Mouse (Mus musculus) kidney, adult 2 months (tissue): ENCODE results near the gene Hrct1. TPM values are rescaled to one million over a fixed set of nuclear protein-coding genes. Genes with fewer than 3 reads are reported as not detected.
A peak's percentile ranks its signal among the peaks of the same experiment; 100 is the strongest.

ENCODE experiments used
- DNase-seq: peaks from one replicate; pipeline ENCODE4 v3.0.0; 2021
- H3K27ac ChIP-seq: fragments of 200-500 bp; 2 replicates; pipeline ENCODE4 v1.5.1; 2012; ENCODE audit warnings: low read depth, low read length, control low read depth, inconsistent platforms; ENCODE audit not compliant: insufficient read depth
- H3K27me3 ChIP-seq: fragments of 200-500 bp; replicated peaks from 2 replicates; pipeline ENCODE4 v1.6.1; 2012; ENCODE audit warnings: mild to moderate bottlenecking, moderate library complexity, low read length, inconsistent platforms; ENCODE audit not compliant: control insufficient read depth, insufficient read depth
- H3K36me3 ChIP-seq: fragments of 200-500 bp; 2 replicates; pipeline ENCODE4 v1.6.1; 2012; ENCODE audit warnings: mild to moderate bottlenecking, moderate library complexity, low read length, inconsistent platforms; ENCODE audit not compliant: control insufficient read depth, insufficient read depth
- H3K4me1 ChIP-seq: fragments of 200-500 bp; 2 replicates; pipeline ENCODE4 v1.6.1; 2011; ENCODE audit warnings: low read length; ENCODE audit not compliant: control insufficient read depth, insufficient read depth
- H3K4me3 ChIP-seq: fragments of 200-500 bp; 2 replicates; pipeline ENCODE4 v1.5.1; 2011; ENCODE audit warnings: mild to moderate bottlenecking, low read depth, low read length, control low read depth; ENCODE audit not compliant: insufficient read depth
- CTCF ChIP-seq: fragments of 200-500 bp; conservative IDR thresholded peaks from 2 replicates; pipeline ENCODE4 v1.5.1; 2011; ENCODE audit warnings: low read depth, mild to moderate bottlenecking, control low read depth, low read length, moderate library complexity, mixed read lengths; ENCODE audit not compliant: insufficient read depth, insufficient read length
- POLR2A ChIP-seq: fragments of 200-500 bp; IDR thresholded peaks from one replicate; pipeline ENCODE4 v1.6.1; 2011; ENCODE audit warnings: low read depth, low read length, control low read depth
- WGBS: fragments of 180-500 bp; shearing (Covaris S2); methylation state at CpG from one replicate; pipeline ENCODE4 v1.1.7; 2018; 5-methylcytosine and 5-hydroxymethylcytosine counted together
- polyA plus RNA-seq: library from polyadenylated mRNA; depleted of rRNA; stranded (reverse); fragments of >200 nt; gene quantifications from 2 replicates; pipeline ENCODE4 v1.2.3, GENCODE M21; 2012; rRNA removed

Hrct1 gene
- polyA plus RNA-seq, 1 experiment: 4.8 TPM

- Histone ChIP-seq H3K4me1 (no peaks in the 10 kb centered on the region), H3K27ac (no peak overlapping the region), H3K36me3 (no peaks in the 10 kb centered on the region), H3K4me3 (no peak overlapping the region), H3K27me3 (no peaks in the 10 kb centered on the region)
- TF ChIP-seq POLR2A (no peak), CTCF (peak; percentile 39)
- 74% methylated on average over 10 of the region's 10 CpGs for WGBS
- DNase-seq: peak; percentile 24
Observed at GRCm38 (mm10) chr4:43760460-43760859, 33.5 kb downstream of the Hrct1 start.

GRCm38 (mm10) chr4:43761336-43761735 is 34.3 kb downstream of the Hrct1 start:
- H3K27ac ChIP-seq: no peak overlapping the region
- 86% methylated on average over 2 of the region's 2 CpGs for WGBS
- no peaks in the 10 kb centered on the region for H3K27me3 ChIP-seq
- no peaks in the 10 kb centered on the region for H3K4me1 ChIP-seq
- TF ChIP-seq POLR2A (no peak), CTCF (0 out of 2 replicates have a peak, but pooled peaks have one; percentile 3)
- no peak overlapping the region for H3K4me3 ChIP-seq
- DNase-seq: no peak
- H3K36me3 ChIP-seq: no peaks in the 10 kb centered on the region

- Histone ChIP-seq H3K36me3 (no peaks in the 10 kb centered on the region), H3K27me3 (no peaks in the 10 kb centered on the region), H3K4me1 (no peaks in the 10 kb centered on the region), H3K27ac (no peak overlapping the region), H3K4me3 (no peak overlapping the region)
- DNase-seq: peak; percentile 65
- TF ChIP-seq POLR2A: no peak
- TF ChIP-seq CTCF: peak; percentile 67
- 19% methylated on average over 7 of the region's 7 CpGs for WGBS
Observed at GRCm38 (mm10) chr4:43763410-43763809, 36.4 kb downstream of the Hrct1 start.

GRCm38 (mm10) chr4:43768341-43768740 is 41.4 kb downstream of the Hrct1 start:
- H3K36me3 ChIP-seq: no peaks in the 10 kb centered on the region
- H3K4me3 ChIP-seq: no peak overlapping the region
- TF ChIP-seq POLR2A: no peak
- no peak for TF ChIP-seq CTCF
- WGBS: 82% methylated on average over 5 of the region's 5 CpGs
- no peak overlapping the region for H3K27ac ChIP-seq
- no peaks in the 10 kb centered on the region for H3K4me1 ChIP-seq
- H3K27me3 ChIP-seq: no peaks in the 10 kb centered on the region
- no peak for DNase-seq

GRCm38 (mm10) chr4:43769374-43769773 is 42.4 kb downstream of the Hrct1 start:
- Histone ChIP-seq H3K36me3 (no peaks in the 10 kb centered on the region), H3K27me3 (no peaks in the 10 kb centered on the region), H3K4me1 (no peaks in the 10 kb centered on the region), H3K4me3 (no peak overlapping the region), H3K27ac (no peak overlapping the region)
- DNase-seq: no peak
- WGBS: 98% methylated on average over 2 of the region's 2 CpGs
- TF ChIP-seq CTCF (no peak), POLR2A (no peak)

GRCm38 (mm10) chr4:43770909-43771308 is 43.9 kb downstream of the Hrct1 start, which contains the start of gene Olfr159:
Gene Olfr159 (minus strand): TSS chr4:43771009.
- H3K4me3 ChIP-seq: no peak within 1 kb of the TSS
- H3K27ac ChIP-seq: no peak within 1 kb of the TSS
- DNase-seq: no peak
- TF ChIP-seq POLR2A (no peak), CTCF (no peak)
- no peaks in the 10 kb centered on the region for H3K4me1 ChIP-seq
- 77% methylated on average over 6 of the region's 6 CpGs for WGBS
- H3K27me3 ChIP-seq: no peaks in the 10 kb centered on the region
- H3K36me3 ChIP-seq: no peaks in the 10 kb centered on the region

GRCm38 (mm10) chr4:43771626-43772025 is 44.6 kb downstream of the Hrct1 start:
- Histone ChIP-seq H3K36me3 (no peaks in the 10 kb centered on the region), H3K27ac (no peak overlapping the region), H3K4me1 (no peaks in the 10 kb centered on the region), H3K27me3 (no peaks in the 10 kb centered on the region), H3K4me3 (no peak overlapping the region)
- DNase-seq: no peak
- no peak for TF ChIP-seq POLR2A
- no peak for TF ChIP-seq CTCF
- 38% methylated on average over 6 of the region's 6 CpGs for WGBS

GRCm38 (mm10) chr4:43772304-43772703 is 45.3 kb downstream of the Hrct1 start:
- Histone ChIP-seq H3K4me3 (no peak overlapping the region), H3K36me3 (no peaks in the 10 kb centered on the region), H3K4me1 (no peaks in the 10 kb centered on the region), H3K27me3 (no peaks in the 10 kb centered on the region), H3K27ac (no peak overlapping the region)
- WGBS: 54% methylated on average over 2 of the region's 2 CpGs
- DNase-seq: no peak
- TF ChIP-seq POLR2A (no peak), CTCF (no peak)

Other genes with a start within 250 kb of the Hrct1 start
- 0.23 and 1.4 TPM in 2 replicates for gene Sit1, start 243.5 kb upstream of the Hrct1 start, polyA plus RNA-seq
- gene Ccdc107, start 234.3 kb upstream of the Hrct1 start, polyA plus RNA-seq: 529 and 664 TPM in 2 replicates
- 17.3 and 26.6 TPM in 2 replicates for gene Arhgef39, start 227.5 kb upstream of the Hrct1 start, polyA plus RNA-seq
- gene Car9, start 220.2 kb upstream of the Hrct1 start, polyA plus RNA-seq: 4.9 and 5.8 TPM in 2 replicates
- 10.8 and 51.9 TPM in 2 replicates for gene Tpm2, start 203.4 kb upstream of the Hrct1 start, polyA plus RNA-seq
- 58.2 and 74.5 TPM in 2 replicates for gene Creb3, start 164.9 kb upstream of the Hrct1 start, polyA plus RNA-seq
- gene Tln1, start 164.5 kb upstream of the Hrct1 start, polyA plus RNA-seq: 92.1 and 106 TPM in 2 replicates
- 41.2 and 46.9 TPM in 2 replicates for gene Rgp1, start 148.5 kb upstream of the Hrct1 start, polyA plus RNA-seq
- gene Gba2, start 148.3 kb upstream of the Hrct1 start, polyA plus RNA-seq: 12.2 and 13.9 TPM in 2 replicates
- 2.9 and 4.7 TPM in 2 replicates for gene Msmp, start 142.7 kb upstream of the Hrct1 start, polyA plus RNA-seq
- 38.0 and 41.5 TPM in 2 replicates for gene Npr2, start 95.3 kb upstream of the Hrct1 start, polyA plus RNA-seq
- gene Spag8, start 73.6 kb upstream of the Hrct1 start, polyA plus RNA-seq: 2.2 and 2.4 TPM in 2 replicates
- gene Hint2, start 70.7 kb upstream of the Hrct1 start, polyA plus RNA-seq: 374 and 465 TPM in 2 replicates
- 8.3 and 8.6 TPM in 2 replicates for gene Tmem8b, start 58.2 kb upstream of the Hrct1 start, polyA plus RNA-seq
- 0.09 and 0.12 TPM in 2 replicates for gene Fam221b, start 58.0 kb upstream of the Hrct1 start, polyA plus RNA-seq
- not detected in 2 replicates for gene Olfr70, start 26.4 kb upstream of the Hrct1 start, polyA plus RNA-seq
- gene Olfr71, start 16.9 kb upstream of the Hrct1 start, polyA plus RNA-seq: not detected in 2 replicates
- gene Spaar, start 2.8 kb downstream of the Hrct1 start, polyA plus RNA-seq: 2.4 and 2.5 TPM in 2 replicates
- not detected in 2 replicates for gene Olfr159, start 43.8 kb downstream of the Hrct1 start, polyA plus RNA-seq
- gene Olfr156, start 96.7 kb downstream of the Hrct1 start, polyA plus RNA-seq: not detected in 2 replicates
- gene Olfr157, start 113.0 kb downstream of the Hrct1 start, polyA plus RNA-seq: not detected in 2 replicates
- not detected in 2 replicates for gene Olfr155, start 124.4 kb downstream of the Hrct1 start, polyA plus RNA-seq
- gene Reck, start 148.3 kb downstream of the Hrct1 start, polyA plus RNA-seq: 8.5 and 10.3 TPM in 2 replicates
- 3.3 and 4.7 TPM in 2 replicates for gene Glipr2, start 230.2 kb downstream of the Hrct1 start, polyA plus RNA-seq